Mouse (Mus musculus) MEL (cell line): ENCODE results near the gene Aldh5a1. TPM values are rescaled to one million over a fixed set of nuclear protein-coding genes. Genes with fewer than 3 reads are reported as not detected.

Source experiments
- DNase-seq: peaks from one replicate; pipeline ENCODE4 v3.0.0; 2011; ENCODE audit warnings: low read depth, low spot score
- H3K27ac ChIP-seq: 2 replicates; pipeline ENCODE4 v1.5.1; 2012; ENCODE audit warnings: low read depth, mild to moderate bottlenecking, control low read depth, low read length, moderate library complexity; ENCODE audit not compliant: control insufficient read depth
- H3K27me3 ChIP-seq, 2 experiments: fragments of 150-350 bp in 1 of 2; sonication (generic) in 1 of 2; 2 replicates each; pipeline ENCODE4 v1.6.1; 2012; ENCODE audit warnings: low read length in 2 of 2, mild to moderate bottlenecking in 2 of 2, improper control_type of control experiment in 1 of 2, moderate library complexity in 1 of 2; ENCODE audit not compliant: insufficient read depth in 2 of 2, control insufficient read depth in 1 of 2
- H3K36me3 ChIP-seq, 2 experiments: 2 replicates each; pipeline ENCODE4 v1.6.1; 2012 to 2014; ENCODE audit warnings: low read length in 2 of 2, improper control_type of control experiment in 1 of 2, inconsistent platforms in 1 of 2, mild to moderate bottlenecking in 1 of 2; ENCODE audit not compliant: insufficient read depth in 2 of 2, control insufficient read depth in 1 of 2
- H3K4me1 ChIP-seq, 2 experiments: fragments of 150-350 bp in 1 of 2; sonication (generic) in 1 of 2; 2 replicates each; pipeline ENCODE4 v1.6.1; 2012; ENCODE audit warnings: low read length in 2 of 2, improper control_type of control experiment in 1 of 2, mild to moderate bottlenecking in 1 of 2; ENCODE audit not compliant: insufficient read depth in 2 of 2, control insufficient read depth in 1 of 2
- H3K4me3 ChIP-seq, 2 experiments: fragments of 150-350 bp in 1 of 2; sonication (generic) in 1 of 2; 2 replicates each; pipeline ENCODE4 v1.5.1; 2012; ENCODE audit warnings: low read depth in 2 of 2, low read length in 2 of 2, mild to moderate bottlenecking in 2 of 2, moderate library complexity in 2 of 2, control low read depth in 1 of 2, improper control_type of control experiment in 1 of 2; ENCODE audit not compliant: control insufficient read depth in 1 of 2, insufficient read depth in 1 of 2
- H3K79me2 ChIP-seq: 2 replicates; pipeline ENCODE4 v1.6.1; 2012; ENCODE audit warnings: mild to moderate bottlenecking, low read length, moderate library complexity; ENCODE audit not compliant: control insufficient read depth, poor library complexity, insufficient read depth
- H3K9ac ChIP-seq: 2 replicates; pipeline ENCODE4 v1.6.1; 2012; ENCODE audit warnings: low read depth, mild to moderate bottlenecking, control low read depth, low read length, moderate library complexity; ENCODE audit not compliant: control insufficient read depth, poor library complexity, severe bottlenecking
- H3K9me3 ChIP-seq: fragments of 150-350 bp; sonication (generic); replicated peaks from 2 replicates; pipeline ENCODE4 v1.6.1; 2012; ENCODE audit warnings: mild to moderate bottlenecking, low read length, improper control_type of control experiment, moderate library complexity; ENCODE audit not compliant: insufficient read depth
- CHD2 ChIP-seq: IDR thresholded peaks from 2 replicates; pipeline ENCODE4 v1.6.1; 2011; ENCODE audit warnings: low read length, improper control_type of control experiment
- CTCF ChIP-seq, 3 experiments: IDR thresholded peaks in 2 of 3; conservative IDR thresholded peaks in 1 of 3; 2 replicates each; pipeline ENCODE4 v1.5.1; 2011 to 2012; ENCODE audit warnings: low read length in 3 of 3, low read depth in 2 of 3, mild to moderate bottlenecking in 2 of 3, improper control_type of control experiment in 1 of 3, inconsistent platforms in 1 of 3, mixed read lengths in 1 of 3, moderate library complexity in 1 of 3; ENCODE audit not compliant: control insufficient read depth in 1 of 3, insufficient read depth in 1 of 3, poor library complexity in 1 of 3, severe bottlenecking in 1 of 3
- KAT2A ChIP-seq: conservative IDR thresholded peaks from 2 replicates; pipeline ENCODE4 v1.6.1; 2012; ENCODE audit warnings: low read depth, low read length, improper control_type of control experiment, inconsistent platforms
- MXI1 ChIP-seq: IDR thresholded peaks from 2 replicates; pipeline ENCODE4 v1.6.1; 2011; ENCODE audit warnings: mild to moderate bottlenecking, low read depth, low read length, improper control_type of control experiment
- MYB ChIP-seq: IDR thresholded peaks from 2 replicates; pipeline ENCODE4 v1.6.1; 2011; ENCODE audit warnings: mild to moderate bottlenecking, low read depth, low read length, improper control_type of control experiment
- NRF1 ChIP-seq: IDR thresholded peaks from 2 replicates; pipeline ENCODE4 v1.6.1; 2014; ENCODE audit warnings: low read depth, mild to moderate bottlenecking, inconsistent platforms, low read length, improper control_type of control experiment, moderate library complexity; ENCODE audit not compliant: poor library complexity, insufficient read depth, severe bottlenecking
- POLR2A ChIP-seq, 2 experiments: IDR thresholded peaks; 2 replicates each; pipeline ENCODE4 v1.6.1; 2011 to 2012; ENCODE audit warnings: low read length in 2 of 2, mild to moderate bottlenecking in 2 of 2, control low read depth in 1 of 2, improper control_type of control experiment in 1 of 2, low read depth in 1 of 2, moderate library complexity in 1 of 2; ENCODE audit not compliant: control insufficient read depth in 1 of 2, insufficient read depth in 1 of 2, poor library complexity in 1 of 2
- POLR2AphosphoS2 ChIP-seq: IDR thresholded peaks from 2 replicates; pipeline ENCODE4 v1.6.1; 2011; ENCODE audit warnings: low read length, improper control_type of control experiment
- POLR2AphosphoS5 ChIP-seq: IDR thresholded peaks from 2 replicates; pipeline ENCODE4 v1.6.1; 2012; ENCODE audit warnings: low read depth, borderline replicate concordance, mild to moderate bottlenecking, inconsistent platforms, low read length, moderate library complexity, mixed read lengths
- RAD21 ChIP-seq: IDR thresholded peaks from 2 replicates; pipeline ENCODE4 v1.6.1; 2011; ENCODE audit warnings: mild to moderate bottlenecking, low read depth, low read length, improper control_type of control experiment
- RCOR1 ChIP-seq: IDR thresholded peaks from 2 replicates; pipeline ENCODE4 v1.6.1; 2012; ENCODE audit warnings: low read depth, mild to moderate bottlenecking, inconsistent platforms, low read length, improper control_type of control experiment
- TBP ChIP-seq: IDR thresholded peaks from 2 replicates; pipeline ENCODE4 v1.8.0; 2011; ENCODE audit warnings: low read depth, low read length, improper control_type of control experiment
- UBTF ChIP-seq: IDR thresholded peaks from 2 replicates; pipeline ENCODE4 v1.6.1; 2012; ENCODE audit warnings: low read depth, mild to moderate bottlenecking, inconsistent platforms, low read length, improper control_type of control experiment, moderate library complexity, borderline replicate concordance; ENCODE audit not compliant: insufficient read depth
- ZNF384 ChIP-seq: IDR thresholded peaks from 2 replicates; pipeline ENCODE4 v1.6.1; 2012; ENCODE audit warnings: low read depth, mild to moderate bottlenecking, inconsistent platforms, low read length, improper control_type of control experiment
- polyA plus RNA-seq, 2 experiments: library from polyadenylated mRNA; stranded (reverse) in 1 of 2; unstranded in 1 of 2; fragments of >175 nt in 1 of 2; fragments of >200 nt in 1 of 2; gene quantifications; 2 replicates each; pipeline versions ENCODE4 v1.2.1 to v1.2.4; 2012; ENCODE audit warnings: low replicate concordance in 2 of 2, low read depth in 1 of 2; ENCODE audit not compliant: insufficient read length in 2 of 2, insufficient read depth in 1 of 2, missing spikeins in 1 of 2
- total RNA-seq: library from RNA; depleted of rRNA; stranded (reverse); fragments of 300-350 nt; gene quantifications from 2 replicates; pipeline ENCODE4 v1.2.3, GENCODE M21; 2012

Aldh5a1 gene
- total and polyA plus RNA-seq, 3 experiments = 0.04 to 0.15 TPM; not detected in 1

DNA sequence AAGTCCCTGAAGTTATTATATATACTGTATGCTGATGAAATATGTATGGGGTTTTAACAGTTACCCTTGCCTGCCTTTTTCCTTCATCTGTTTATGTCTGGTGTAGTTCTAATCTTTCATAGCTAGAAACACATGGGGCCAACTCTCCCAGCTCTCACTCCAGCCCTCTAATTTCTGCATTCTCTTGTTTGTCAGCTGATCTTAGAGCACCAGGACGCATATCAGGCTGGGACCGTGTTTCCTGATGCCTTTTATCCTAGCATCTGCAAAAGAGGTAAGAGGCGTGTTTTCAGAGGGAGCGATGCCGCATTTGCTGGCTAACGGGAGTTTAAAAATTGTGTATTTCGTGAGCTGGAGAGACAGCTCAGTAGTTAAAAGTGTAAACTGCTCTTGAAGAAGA lies 15.2 kb upstream of the Aldh5a1 start (continued):
- no peak for TF ChIP-seq NRF1
- no peak for TF ChIP-seq POLR2AphosphoS2
- TF ChIP-seq, all 39 proteins: peak for 9

DNA sequence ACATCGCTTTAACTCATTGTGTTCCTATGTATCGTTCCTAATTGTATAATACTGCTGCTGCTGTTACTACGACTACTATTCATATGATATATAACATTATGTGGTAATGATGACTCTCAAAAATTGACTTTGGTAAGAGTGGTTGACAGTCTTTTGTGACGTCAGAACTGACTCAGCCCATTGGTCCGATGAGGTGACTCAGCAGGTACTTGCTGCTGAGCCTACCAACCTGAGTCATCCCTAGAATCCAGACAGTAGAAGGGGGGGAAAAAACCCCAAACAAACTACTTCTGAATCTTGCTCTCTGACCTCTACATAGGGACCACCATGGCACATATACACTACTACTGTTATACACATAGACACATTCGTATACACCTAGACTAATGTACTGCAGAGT lies 11.4 kb upstream of the Aldh5a1 start:
- no peak for DNase-seq
- Histone ChIP-seq H3K4me3 (no peak overlapping the region), H3K27ac (no peak overlapping the region), H3K4me1 (peaks cover 2 to 11% of the 10 kb centered on the region in 2 experiments; a peak in 3 of 4 replicates), H3K27me3 (peaks cover 0 to 4% of the 10 kb centered on the region in 2 experiments; a peak in 3 of 4 replicates), H3K9me3 (no peaks in the 10 kb centered on the region), H3K9ac (no peak overlapping the region), H3K79me2 (no peaks in the 10 kb centered on the region), H3K36me3 (peaks cover 0 to 7% of the 10 kb centered on the region in 2 experiments; a peak in 2 of 4 replicates)
- TF ChIP-seq KAT2A = no peak

DNA sequence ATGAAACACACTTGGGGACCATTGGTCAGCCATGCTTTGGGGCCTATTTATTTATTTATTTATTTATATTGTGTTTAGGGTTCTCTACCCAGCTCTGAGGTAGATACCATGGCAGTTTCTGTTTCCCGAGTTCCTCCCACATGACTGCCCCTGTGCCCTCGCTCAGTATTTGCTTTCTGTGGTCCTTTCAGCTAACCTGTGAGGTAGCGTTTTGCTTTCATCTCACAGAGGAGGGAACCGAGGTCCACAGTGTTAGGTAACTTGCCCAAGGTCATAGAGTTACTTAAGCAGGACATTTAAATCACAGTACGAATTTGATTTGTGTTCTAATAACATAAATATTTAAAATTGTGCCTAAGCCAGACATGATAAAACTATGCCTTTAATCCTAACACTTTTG lies 9.7 kb upstream of the Aldh5a1 start:
- no peaks in the 10 kb centered on the region for H3K9me3 ChIP-seq
- H3K4me3 ChIP-seq = no peak overlapping the region
- no peaks in the 10 kb centered on the region for H3K79me2 ChIP-seq
- H3K36me3 ChIP-seq = peaks cover 0 to under 1% of the 10 kb centered on the region in 2 experiments; a peak in 1 of 4 replicates
- TF ChIP-seq CHD2 (no peak), TBP (no peak), POLR2AphosphoS5 (no peak), UBTF (no peak), KAT2A (no peak), CTCF (IDR thresholded peaks at IDR 0.05 in 2 of 3, conservative IDR thresholded peaks at IDR 0.05 in 1 of 3; ENCODE audit: control insufficient read depth in 1 of 3, insufficient read depth in 1 of 3, low read depth in 2 of 3, low read length in 3 of 3, poor library complexity in 1 of 3, severe bottlenecking in 1 of 3) (no peak), MYB (no peak), MXI1 (no peak), RCOR1 (no peak), ZNF384 (no peak), POLR2A (IDR thresholded peaks at IDR 0.05; ENCODE audit: control insufficient read depth in 1 of 2, insufficient read depth in 1 of 2, low read depth in 1 of 2, low read length in 2 of 2, poor library complexity in 1 of 2) (no peak), RAD21 (no peak), NRF1 (no peak)
- no peak for DNase-seq
- no peaks in the 10 kb centered on the region for H3K4me1 ChIP-seq
- no peak overlapping the region for H3K9ac ChIP-seq
- no peak overlapping the region for H3K27ac ChIP-seq
- H3K27me3 ChIP-seq = peaks cover 4 to 6% of the 10 kb centered on the region in 2 experiments
